Mouse (Mus musculus) 3T3-L1 (cell line): ENCODE results near the gene Sap30bp.

Experiments used
- DNase-seq: peaks from one replicate; pipeline ENCODE4 v3.0.0-alpha.2; 2015; ENCODE audit warnings: low read depth, low spot score

Sap30bp gene

GRCm38 (mm10) chr11:115955195-115955858, 22.2 kb downstream of the Sap30bp start:
- DNase-seq = peak; percentile 83

DNA sequence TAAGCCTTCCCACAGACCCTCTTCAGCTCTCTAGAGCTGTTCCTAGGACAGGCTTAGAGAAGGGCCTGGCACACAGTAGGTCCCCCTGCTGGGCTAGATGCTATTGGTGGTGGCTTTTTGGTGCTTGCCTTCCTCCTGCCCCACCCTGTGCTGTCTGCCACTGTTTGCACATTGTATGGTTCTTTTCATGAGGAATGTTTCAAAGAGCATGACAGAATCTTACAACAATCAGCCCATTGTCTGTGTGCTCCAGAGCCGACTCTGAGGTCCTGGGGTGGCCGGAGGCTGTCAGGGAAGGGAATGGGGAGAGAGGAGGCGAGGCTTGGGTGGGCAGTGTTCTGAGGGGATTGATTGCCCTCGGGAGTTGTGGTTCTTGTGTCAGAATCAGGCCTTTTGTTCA, 23.4 kb downstream of the Sap30bp start:
- peak; percentile 84 for DNase-seq

GRCm38 (mm10) chr11:115957971-115958370, 24.9 kb downstream of the Sap30bp start:
- DNase-seq = peak; percentile 89

DNA sequence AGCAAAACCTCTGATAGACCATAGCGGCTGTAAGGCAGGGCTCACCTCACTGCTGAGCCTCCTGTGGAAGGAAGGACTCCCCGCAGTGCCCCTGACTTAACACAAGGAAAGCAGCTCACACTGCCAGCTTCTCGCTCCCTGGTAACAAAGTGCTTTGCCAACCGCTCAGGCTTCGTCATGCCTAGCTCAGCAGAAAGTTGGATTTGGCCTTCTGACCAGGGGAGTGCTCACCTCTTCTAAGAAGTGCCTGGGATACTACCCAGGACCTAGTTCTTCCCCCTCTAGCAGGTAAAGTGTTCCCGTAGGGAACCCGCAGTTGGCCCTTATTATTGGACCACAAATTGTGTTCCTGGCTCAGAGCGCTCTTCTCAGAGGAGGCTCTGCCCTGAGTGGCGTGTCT, 25.9 kb downstream of the Sap30bp start:
- DNase-seq = no peak

- DNase-seq = no peak
Observed at GRCm38 (mm10) chr11:115962651-115963412, 29.8 kb downstream of the Sap30bp start.

DNA sequence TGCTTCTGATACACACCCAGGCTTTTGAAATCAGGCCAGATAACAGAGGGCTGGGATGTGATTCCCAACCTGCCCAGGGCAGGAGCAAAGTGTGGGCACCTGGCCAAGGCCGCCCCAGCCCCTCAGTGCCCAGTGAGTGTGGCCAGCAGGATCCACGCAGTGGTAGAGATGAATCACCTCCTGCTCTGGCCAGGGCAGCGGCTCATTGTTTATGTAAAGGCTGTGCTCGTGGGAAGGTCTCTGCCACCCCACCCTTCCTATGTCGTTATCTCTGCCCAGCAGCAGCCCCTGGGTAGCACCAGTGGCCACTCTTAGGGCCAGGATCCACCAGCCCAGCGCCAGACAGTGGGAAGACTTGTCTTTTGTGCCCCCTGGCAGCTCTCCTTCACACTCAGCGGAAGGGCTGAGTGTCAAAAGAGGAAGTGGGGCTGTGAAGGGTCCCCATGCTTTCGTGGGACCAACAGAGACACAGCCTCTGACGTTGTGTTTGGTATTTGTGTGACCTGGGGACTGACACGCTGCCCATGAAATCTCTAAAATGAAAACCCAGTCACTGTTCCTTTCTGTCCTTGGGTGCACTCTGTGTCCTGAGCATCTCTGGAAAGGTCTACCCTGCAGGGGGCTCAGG, 32.0 kb downstream of the Sap30bp start:
- peak; percentile 77 for DNase-seq

- peak; percentile 44 for DNase-seq
Observed at GRCm38 (mm10) chr11:115968731-115969405, 35.8 kb downstream of the Sap30bp start.

GRCm38 (mm10) chr11:115970006-115970673, 37.1 kb downstream of the Sap30bp start:
- peak; percentile 78 for DNase-seq

GRCm38 (mm10) chr11:115971016-115971415, 37.9 kb downstream of the Sap30bp start:
- peak; percentile 64 for DNase-seq

DNA sequence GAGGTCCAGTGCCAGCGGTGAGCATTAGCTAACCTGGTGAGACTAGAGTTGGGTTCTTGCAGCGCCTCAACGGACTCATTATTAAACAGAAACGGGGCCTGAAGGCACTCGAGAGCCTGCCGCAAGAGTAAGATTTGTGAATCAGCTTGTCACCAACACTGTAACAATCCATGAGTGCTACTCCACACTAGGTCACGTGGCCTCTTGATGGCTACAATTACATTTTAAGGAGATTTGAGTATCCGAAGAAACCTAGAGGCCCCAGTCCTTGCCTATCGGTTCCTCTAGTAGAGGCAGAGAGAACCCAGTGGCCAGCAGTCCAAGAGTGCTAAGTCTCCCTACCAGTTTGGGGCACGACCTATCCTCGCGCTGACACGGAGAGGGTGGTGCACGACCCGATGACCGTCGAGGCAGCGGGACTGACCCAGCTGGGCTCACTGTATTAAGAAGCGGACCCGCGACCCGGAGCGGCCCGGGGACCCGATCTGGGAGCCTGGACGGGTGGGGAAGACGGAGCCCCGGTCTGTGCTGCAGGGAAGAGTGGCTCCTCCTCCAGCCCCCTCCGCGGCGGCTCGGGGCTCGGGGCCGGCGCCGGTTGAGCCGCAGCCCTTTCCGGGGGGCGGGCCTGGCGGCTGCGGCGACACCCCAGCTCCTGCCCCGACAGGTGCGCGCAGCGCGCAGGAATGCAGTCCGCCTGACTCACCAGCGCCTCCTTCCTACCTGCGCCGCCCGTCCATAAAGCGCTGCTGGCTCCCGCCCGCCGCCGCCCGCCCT, 41.4 kb downstream of the Sap30bp start, which contains the start of gene Itgb4:
Gene Itgb4 (plus strand): TSS at position 401 of the 774 bp plus-strand sequence.
- DNase-seq = no peak

DNA sequence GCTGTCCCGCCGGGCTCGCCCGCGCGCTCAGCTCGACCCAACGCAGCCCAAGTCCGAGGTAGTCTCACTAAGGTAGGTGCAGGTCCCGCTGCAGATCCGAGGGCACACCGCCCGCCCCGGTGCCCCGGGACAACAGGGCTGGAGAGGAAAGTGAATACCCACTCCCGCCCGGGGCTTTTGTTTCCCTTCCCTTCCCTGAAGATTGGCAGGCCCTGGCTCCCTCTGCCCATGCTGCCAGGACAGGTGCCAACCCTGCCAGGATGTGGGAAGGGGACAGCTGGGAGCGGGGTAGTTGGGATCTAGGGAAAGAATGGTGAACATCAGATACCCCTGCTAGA, 42.0 kb downstream of the Sap30bp start:
- no peak for DNase-seq

GRCm38 (mm10) chr11:115975544-115975943, 42.5 kb downstream of the Sap30bp start:
- DNase-seq = no peak

GRCm38 (mm10) chr11:115982472-115982871, 49.4 kb downstream of the Sap30bp start:
- no peak for DNase-seq

DNA sequence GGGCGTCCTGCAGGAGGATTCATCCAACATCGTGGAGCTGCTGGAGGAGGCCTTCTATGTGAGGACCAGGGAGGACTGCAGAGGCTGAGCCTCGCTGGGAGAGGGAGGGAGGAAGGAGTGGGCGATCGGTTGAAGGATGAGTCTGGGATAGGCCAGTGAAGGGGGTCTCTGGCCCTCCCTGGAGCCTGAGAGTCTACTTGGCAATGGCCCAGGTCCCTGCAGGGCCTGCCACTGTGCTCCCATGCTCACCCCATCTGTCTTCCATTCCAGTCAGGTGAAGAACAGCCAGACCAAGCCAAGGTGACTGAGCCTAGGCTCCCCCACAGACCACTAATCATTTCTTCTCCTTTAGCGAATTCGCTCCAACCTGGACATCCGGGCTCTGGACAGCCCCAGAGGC, 50.2 kb downstream of the Sap30bp start:
- DNase-seq = no peak

GRCm38 (mm10) chr11:115989686-115990085, 56.6 kb downstream of the Sap30bp start:
- no peak for DNase-seq

GRCm38 (mm10) chr11:115992098-115992497, 59.0 kb downstream of the Sap30bp start:
- no peak for DNase-seq

GRCm38 (mm10) chr11:115995256-115995655, 62.2 kb downstream of the Sap30bp start:
- DNase-seq = no peak

DNA sequence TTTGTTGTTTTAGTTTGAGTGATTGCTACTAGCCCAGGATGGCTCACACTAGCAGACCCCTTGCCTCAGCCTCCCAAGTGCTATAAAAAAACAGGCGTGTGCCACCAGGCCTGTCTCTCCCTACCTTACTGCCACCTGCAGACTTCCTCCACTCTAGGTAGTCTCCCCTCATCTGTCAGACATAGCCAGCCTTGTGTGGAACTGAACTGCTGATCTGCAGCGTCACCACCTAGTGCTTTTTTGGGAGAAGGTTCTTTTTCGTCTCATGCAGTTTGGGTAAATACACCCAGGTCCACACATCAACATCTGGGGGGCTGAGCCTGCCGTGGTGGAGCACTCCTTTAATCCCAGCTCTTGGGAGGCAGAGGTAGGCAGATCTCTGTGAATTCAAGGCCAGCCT, 64.0 kb downstream of the Sap30bp start:
- peak; percentile 45 for DNase-seq

DNA sequence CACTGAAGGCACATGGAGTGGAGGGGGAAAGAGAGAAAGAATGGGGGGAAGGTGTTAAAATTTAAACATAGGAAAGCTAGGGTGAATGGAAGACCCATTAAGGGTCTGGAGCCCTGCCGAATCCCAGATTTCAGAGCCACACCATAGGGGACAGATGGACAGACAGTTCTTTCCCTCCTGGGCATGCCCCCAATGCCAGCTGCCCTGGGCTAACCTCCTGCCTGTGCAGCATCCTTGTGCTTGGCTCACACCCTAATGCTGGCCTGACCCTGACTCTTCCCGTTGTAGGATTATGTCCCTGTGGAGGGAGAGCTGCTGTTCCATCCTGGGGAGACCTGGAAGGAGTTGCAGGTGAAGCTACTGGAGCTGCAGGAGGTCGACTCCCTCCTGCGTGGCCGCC, 64.6 kb downstream of the Sap30bp start:
- no peak for DNase-seq

DNA sequence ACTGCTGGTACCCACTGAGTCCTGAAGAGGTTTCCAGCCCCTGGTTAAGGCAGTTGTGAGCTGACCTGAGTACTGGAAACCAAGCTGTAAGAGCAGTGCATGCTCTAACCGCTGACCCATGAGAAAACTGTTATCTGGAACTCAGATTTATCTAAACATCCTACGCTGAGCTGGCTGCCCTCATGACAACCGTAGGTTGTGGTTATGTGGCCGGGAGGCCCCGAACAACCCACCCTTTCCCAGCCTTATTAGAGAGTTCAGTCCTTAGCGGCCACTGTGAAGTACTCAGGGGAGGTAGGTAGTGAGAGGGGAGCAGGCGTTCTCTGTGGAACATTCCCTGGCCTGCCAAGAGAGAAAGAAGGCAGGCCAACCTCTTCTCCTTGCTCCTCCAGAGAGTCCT, 65.9 kb downstream of the Sap30bp start:
- no peak for DNase-seq
